Mouse (Mus musculus): ENCODE measurements around the gene Tex38. TPM values are rescaled to one million over a fixed set of nuclear protein-coding genes. Genes with fewer than 3 reads are reported as not detected.

Tex38 gene
- total RNA-seq (2012; rRNA removed) (0.17 TPM in 1 of 2 replicates, not detected in the other), total RNA-seq (2014; rRNA removed) (not detected in 2 replicates), polyA plus RNA-seq (2012; ENCODE audit: insufficient read length, low read depth) (0.30 and 0.52 TPM in 2 replicates)

- Histone ChIP-seq H3K4me1 (ENCODE audit: control insufficient read depth in 1 of 2, insufficient read depth in 2 of 2) (peaks cover 3 to 15% of the 10 kb centered on the region in 2 experiments; a peak in 3 of 4 replicates), H3K79me2 (replicated peaks; ENCODE audit: control insufficient read depth, extremely low read depth, insufficient read depth, poor library complexity, severe bottlenecking) (peaks cover 1% of the 10 kb centered on the region; the same call in 1 of the 2 replicates), H3K4me3 (replicated peaks in 1 of 3; ENCODE audit: low read depth in 2 of 3, low read length in 2 of 3, poor library complexity in 1 of 3) (no peak within 1 kb of the TSS), H3K36me3 (replicated peaks in 1 of 2; ENCODE audit: control insufficient read depth in 1 of 2, insufficient read depth in 1 of 2, low read length in 1 of 2) (peaks cover 15 to 31% of the 10 kb centered on the region in 2 experiments), H3K4me2 (ENCODE audit: insufficient read depth, low read depth, poor library complexity, severe bottlenecking) (no peak within 1 kb of the TSS), H3K9me3 (replicated peaks; ENCODE audit: low read length) (no peaks in the 10 kb centered on the region), H3K27me3 (replicated peaks) (no peaks in the 10 kb centered on the region), H3K9ac (ENCODE audit: insufficient read depth, low read depth) (no peak within 1 kb of the TSS), H3K27ac (ENCODE audit: insufficient read depth, low read depth) (no peak within 1 kb of the TSS)
- dilution Hi-C loops (cut with MboI; ENCODE audit: extremely low pct_ligation_motif_present, extremely low pct_unique_long_range_greater_than_20kb, low sequenced_read_pairs) (no loop called here), in situ Hi-C loops (cut with MboI; ENCODE audit: low pct_ligation_motif_present, low pct_unique_long_range_greater_than_20kb, low sequenced_read_pairs) (loop anchor here (10.0 kb wide), 2 partner anchors 64 to 776 kb away; partner anchors contain the start of gene Stil)
- TF ChIP-seq TBP (conservative IDR thresholded peaks at IDR 0.05; ENCODE audit: low read depth, low read length), result no peak
- TF ChIP-seq NRF1 (IDR thresholded peaks at IDR 0.05; ENCODE audit: low read depth, low read length), result no peak
- TF ChIP-seq RCOR1 (conservative IDR thresholded peaks at IDR 0.05; ENCODE audit: low read depth, low read length), result no peak
- no peak for TF ChIP-seq JUN (IDR thresholded peaks at IDR 0.05; ENCODE audit: insufficient read depth, low read depth, low read length)
- no peak for TF ChIP-seq BHLHE40 (IDR thresholded peaks at IDR 0.05; ENCODE audit: low read depth, low read length)
- TF ChIP-seq E2F4 (IDR thresholded peaks at IDR 0.05; ENCODE audit: insufficient replicate concordance, low read depth, low read length), result no peak
- no peak for TF ChIP-seq GABPA (IDR thresholded peaks at IDR 0.05; ENCODE audit: insufficient replicate concordance, low read depth, low read length)
- TF ChIP-seq UBTF (IDR thresholded peaks at IDR 0.05; ENCODE audit: low read depth, low read length), result no peak
- TF ChIP-seq ELF1 (IDR thresholded peaks at IDR 0.05; ENCODE audit: low read depth, low read length), result no peak
- TF ChIP-seq NELFE (IDR thresholded peaks at IDR 0.05; ENCODE audit: low read depth, low read length), result no peak
- TF ChIP-seq POLR2AphosphoS2 (IDR thresholded peaks at IDR 0.05; ENCODE audit: low read depth, low read length), result no peak
- TF ChIP-seq RAD21 (IDR thresholded peaks at IDR 0.05; ENCODE audit: low read depth, low read length), result no peak
- TF ChIP-seq ETS1 (conservative IDR thresholded peaks at IDR 0.05; ENCODE audit: low read depth, low read length), result no peak
- no peak for TF ChIP-seq TCF12 (IDR thresholded peaks at IDR 0.05; ENCODE audit: low read depth, low read length)
- TF ChIP-seq KAT2A (IDR thresholded peaks at IDR 0.05; ENCODE audit: insufficient replicate concordance, low read length), result no peak
- no peak for TF ChIP-seq MAX (IDR thresholded peaks at IDR 0.05; ENCODE audit: low read length)
- TF ChIP-seq CTCF (conservative IDR thresholded peaks at IDR 0.05 in 1 of 2, IDR thresholded peaks at IDR 0.05 in 1 of 2; ENCODE audit: low read depth in 2 of 2, low read length in 2 of 2), result no peak
- TF ChIP-seq IRF4 (IDR thresholded peaks at IDR 0.05; ENCODE audit: low read depth, low read length), result no peak
- TF ChIP-seq MXI1 (IDR thresholded peaks at IDR 0.05; ENCODE audit: low read depth, low read length), result no peak
- no peak for DNase-seq (ENCODE audit: extremely low read depth)
These were observed at the start of gene Tex38 for GRCm38 (mm10) chr4:115780918-115781317. Gene Tex38, minus strand, starts transcription at chr4:115781018.

DNA sequence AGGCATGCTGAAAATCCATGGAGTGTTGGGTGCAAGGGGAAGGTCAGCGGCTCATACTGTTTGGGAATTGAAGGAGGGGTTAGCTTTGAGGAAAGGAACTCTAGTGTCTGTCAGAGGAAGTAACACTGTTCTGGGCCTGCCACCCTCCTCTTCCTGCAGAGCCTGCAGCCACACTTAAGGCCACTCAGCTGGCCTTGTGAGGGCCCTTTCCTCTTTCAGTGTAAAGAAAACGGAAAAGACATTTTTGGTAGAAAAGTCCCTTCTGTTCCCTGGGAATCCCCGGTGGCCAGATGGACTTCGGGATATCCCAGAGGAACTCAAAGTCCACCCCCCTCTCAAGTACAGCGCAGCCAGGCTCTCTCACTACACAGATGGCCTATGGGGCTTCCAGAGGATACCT, 49.7 kb upstream of the Tex38 start:
- H3K27ac ChIP-seq (ENCODE audit: insufficient read depth, low read depth), result no peak overlapping the region
- no peak for DNase-seq (ENCODE audit: extremely low read depth)
- H3K27me3 ChIP-seq (replicated peaks), result no peaks in the 10 kb centered on the region
- H3K36me3 ChIP-seq (replicated peaks in 1 of 2; ENCODE audit: control insufficient read depth in 1 of 2, insufficient read depth in 1 of 2, low read length in 1 of 2), result peaks cover 46 to 62% of the 10 kb centered on the region in 2 experiments
- no peak overlapping the region for H3K4me2 ChIP-seq (ENCODE audit: insufficient read depth, low read depth, poor library complexity, severe bottlenecking)
- H3K79me2 ChIP-seq (replicated peaks; ENCODE audit: control insufficient read depth, extremely low read depth, insufficient read depth, poor library complexity, severe bottlenecking), result peaks cover 7% of the 10 kb centered on the region; the same call in 1 of the 2 replicates
- in situ Hi-C loops (cut with MboI; ENCODE audit: low pct_ligation_motif_present, low pct_unique_long_range_greater_than_20kb, low sequenced_read_pairs), result no loop called here
- no peak overlapping the region for H3K9ac ChIP-seq (ENCODE audit: insufficient read depth, low read depth)
- peaks cover 7 to 53% of the 10 kb centered on the region in 2 experiments for H3K4me1 ChIP-seq (ENCODE audit: control insufficient read depth in 1 of 2, insufficient read depth in 2 of 2)
- TF ChIP-seq NELFE (IDR thresholded peaks at IDR 0.05; ENCODE audit: low read depth, low read length) (no peak), TBP (conservative IDR thresholded peaks at IDR 0.05; ENCODE audit: low read depth, low read length) (no peak), MAFK (IDR thresholded peaks at IDR 0.05; ENCODE audit: insufficient replicate concordance, low read length) (no peak)
- dilution Hi-C loops (cut with MboI; ENCODE audit: extremely low pct_ligation_motif_present, extremely low pct_unique_long_range_greater_than_20kb, low sequenced_read_pairs), result no loop called here
- no peak overlapping the region for H3K4me3 ChIP-seq (replicated peaks in 1 of 3; ENCODE audit: low read depth in 2 of 3, low read length in 2 of 3, poor library complexity in 1 of 3)
- H3K9me3 ChIP-seq (replicated peaks; ENCODE audit: low read length), result no peaks in the 10 kb centered on the region

Measured in CH12.LX (cell line).